Mouse (Mus musculus) kidney, adult 2 months (tissue): Measurements from ENCODE around the gene Bend3.

Source experiments
- CTCF ChIP-seq: fragments of 200-500 bp; conservative IDR thresholded peaks from 2 replicates; pipeline ENCODE4 v1.5.1; 2011; ENCODE audit warnings: low read depth, mild to moderate bottlenecking, control low read depth, low read length, moderate library complexity, mixed read lengths; ENCODE audit not compliant: insufficient read depth, insufficient read length
- POLR2A ChIP-seq: fragments of 200-500 bp; IDR thresholded peaks from one replicate; pipeline ENCODE4 v1.6.1; 2011; ENCODE audit warnings: low read depth, low read length, control low read depth

DNA sequence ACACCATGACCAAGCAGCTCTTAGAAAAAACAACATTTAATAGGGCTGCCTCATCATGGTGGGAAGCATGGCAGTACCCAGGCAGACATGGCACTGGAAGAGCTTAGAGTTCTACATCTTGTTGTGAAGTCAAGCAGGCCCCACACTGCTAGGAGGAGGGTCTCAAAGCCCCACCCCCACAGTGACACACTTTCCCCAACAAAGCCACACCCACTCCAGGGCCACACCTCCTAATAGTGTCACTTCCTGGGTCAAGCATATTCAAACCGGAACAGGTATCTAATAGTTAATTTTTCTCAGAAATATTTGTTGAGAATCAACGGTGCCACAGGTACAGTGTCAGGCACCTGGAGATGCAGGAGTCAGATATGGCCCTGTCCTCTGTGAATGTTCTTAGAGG lies 12.4 kb upstream of the Bend3 start:
- no peak for TF ChIP-seq POLR2A
- no peak for TF ChIP-seq CTCF
